Mouse (Mus musculus): ENCODE measurements around the gene Itga3.
A peak's percentile ranks its signal among the peaks of the same experiment; 100 is the strongest.

Gene Itga3

DNA sequence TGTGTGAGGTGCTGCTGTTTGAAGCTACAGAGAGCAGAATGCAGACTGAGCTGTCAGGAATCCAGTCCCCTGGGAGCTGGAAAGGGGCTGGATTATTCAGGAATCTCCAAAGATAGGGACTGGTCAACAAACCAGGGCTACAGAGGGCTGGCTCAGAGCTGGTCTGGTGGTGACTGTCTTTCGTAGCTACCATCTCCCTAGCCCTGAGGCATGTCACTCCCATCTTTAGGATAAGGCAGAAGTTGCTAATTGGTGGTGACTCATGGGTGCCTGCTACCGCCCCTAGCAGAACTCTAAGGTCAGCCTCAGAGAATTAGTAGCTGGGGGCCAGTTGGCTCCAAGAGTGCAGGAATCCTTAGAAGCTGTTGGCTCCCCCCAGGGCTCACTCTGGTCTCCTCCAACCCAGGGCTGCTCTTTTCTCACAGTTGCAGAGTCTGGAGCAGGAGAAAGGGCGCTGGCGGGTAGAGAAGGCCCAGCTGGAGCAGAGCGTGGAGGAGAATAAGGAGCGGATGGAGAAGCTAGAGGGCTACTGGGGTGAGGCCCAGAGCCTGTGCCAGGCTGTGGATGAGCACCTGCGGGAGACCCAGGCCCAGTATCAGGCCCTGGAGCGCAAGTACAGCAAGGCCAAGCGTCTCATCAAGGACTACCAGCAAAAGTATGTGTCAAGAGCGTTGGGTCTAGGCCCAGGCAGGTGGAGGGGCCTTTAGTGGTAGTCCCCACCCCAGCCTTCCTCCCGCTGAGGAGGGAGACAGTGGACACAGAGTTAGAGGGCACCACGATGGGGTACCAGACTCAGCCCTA is 72.3 kb downstream of the Itga3 start:
- no peak for DNase-seq (ENCODE audit: low spot score in 2 of 2)

GRCm38 (mm10) chr11:95002705-95003104 is 73.9 kb downstream of the Itga3 start:
- DNase-seq (ENCODE audit: low spot score in 2 of 2): peak in 1 of 2 experiments; percentile 52

DNA sequence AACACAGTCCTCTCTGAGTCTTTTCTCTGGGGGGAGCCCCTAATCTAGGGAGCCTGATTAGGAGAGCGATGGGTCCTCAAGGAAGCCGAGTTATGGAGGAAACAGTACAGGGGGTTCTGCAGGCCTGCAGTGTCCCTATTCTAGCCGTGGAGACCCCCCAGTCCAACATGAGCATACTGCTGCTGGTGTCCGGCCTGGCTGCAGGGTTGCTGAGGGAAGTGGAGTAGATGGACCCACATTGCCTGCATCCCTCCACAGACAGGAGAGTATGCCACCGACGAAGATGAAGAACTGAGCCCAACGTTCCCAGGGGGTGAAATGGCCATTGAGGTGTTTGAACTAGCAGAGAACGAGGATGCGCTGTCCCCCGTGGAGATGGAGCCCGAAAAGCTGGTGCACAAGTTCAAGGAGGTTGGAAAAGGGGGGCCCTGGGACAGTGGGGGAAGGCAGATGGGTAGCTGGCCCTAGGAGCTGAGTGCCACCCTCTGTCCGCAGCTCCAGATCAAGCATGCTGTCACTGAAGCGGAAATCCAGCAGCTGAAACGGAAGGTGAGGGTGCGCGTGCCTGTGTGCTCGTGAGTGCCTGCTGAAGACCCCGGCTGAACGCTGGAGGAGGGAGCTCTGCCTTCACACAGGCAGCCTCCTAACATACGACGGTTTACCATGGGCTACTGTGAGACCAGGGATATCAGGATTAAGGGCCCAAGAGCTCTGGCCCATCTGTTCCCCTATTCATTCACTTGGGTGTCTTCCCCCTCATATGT is 74.8 kb downstream of the Itga3 start:
- no peak for DNase-seq (ENCODE audit: low spot score in 2 of 2)

- no peak for DNase-seq (ENCODE audit: low spot score in 2 of 2)
Observed at GRCm38 (mm10) chr11:95001058-95001457, 75.5 kb downstream of the Itga3 start.

GRCm38 (mm10) chr11:95000548-95000947 is 76.1 kb downstream of the Itga3 start:
- no peak for DNase-seq (ENCODE audit: low spot score in 2 of 2)

- DNase-seq (ENCODE audit: low spot score in 2 of 2): no peak
Observed at GRCm38 (mm10) chr11:95000128-95000527, 76.5 kb downstream of the Itga3 start.

GRCm38 (mm10) chr11:94998041-94998531 is 78.5 kb downstream of the Itga3 start:
- peak; percentile 70 to 71 for DNase-seq (ENCODE audit: low spot score in 2 of 2)

DNA sequence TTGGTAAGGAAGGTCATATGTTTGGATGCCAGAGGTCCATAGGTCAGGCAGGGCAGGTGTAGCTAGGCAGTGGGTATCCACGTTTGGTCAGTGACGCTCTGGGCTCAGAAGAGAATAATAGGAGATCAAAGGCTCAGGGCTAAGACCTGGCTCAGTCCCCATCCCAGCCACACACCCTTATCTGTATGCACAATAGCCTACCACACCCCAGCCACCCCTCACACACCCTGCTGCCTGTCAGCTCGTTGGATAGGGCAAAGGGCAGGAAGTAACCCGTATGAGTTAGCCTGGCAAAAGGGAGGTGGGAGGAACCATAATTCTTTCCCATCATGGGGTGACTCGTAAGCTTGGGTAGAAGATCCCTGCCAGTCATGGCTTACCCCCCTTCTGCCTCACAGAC is 79.0 kb downstream of the Itga3 start:
- DNase-seq (ENCODE audit: low spot score in 2 of 2): no peak

DNA sequence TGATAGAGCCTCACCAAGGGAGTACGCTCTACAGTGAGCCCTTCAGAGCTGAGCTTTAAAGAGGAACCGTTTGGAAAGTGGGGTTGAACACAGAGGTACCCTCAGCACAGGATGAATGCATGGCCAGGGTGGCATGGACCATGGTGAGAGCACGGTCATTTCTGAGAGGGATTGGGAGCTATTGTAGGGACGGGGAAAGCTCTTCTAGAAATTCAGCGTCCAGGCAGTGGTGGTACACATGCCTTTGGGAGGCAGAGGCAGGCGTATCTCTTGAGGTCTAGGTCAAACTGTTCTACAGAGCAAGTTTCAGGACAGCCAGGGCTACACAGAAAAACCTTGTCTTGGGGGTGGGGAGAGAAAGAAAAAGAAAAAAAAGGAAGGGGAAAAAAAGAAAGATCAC is 79.6 kb downstream of the Itga3 start:
- DNase-seq (ENCODE audit: low spot score in 2 of 2): no peak

DNA sequence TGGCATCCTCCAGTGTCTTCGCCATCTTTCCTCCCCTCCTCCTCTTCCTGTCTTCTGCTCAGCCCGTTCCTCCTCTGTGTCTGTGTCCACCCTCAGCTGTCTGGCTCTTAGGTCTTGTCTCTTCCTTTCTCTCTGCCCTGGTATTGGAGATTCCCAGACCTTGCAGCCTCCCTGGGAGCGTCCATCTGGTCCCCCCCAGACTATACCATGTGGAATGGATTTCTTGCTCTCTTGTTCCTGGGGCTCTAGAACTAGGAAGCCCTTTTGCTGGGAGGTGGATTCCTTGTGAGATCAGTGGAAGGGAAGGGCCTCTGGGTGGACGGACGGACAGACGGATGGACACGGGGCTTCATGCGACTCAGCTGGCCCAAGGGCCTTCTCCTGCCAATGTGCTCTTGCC is 80.5 kb downstream of the Itga3 start:
- no peak for DNase-seq (ENCODE audit: low spot score in 2 of 2)

DNA sequence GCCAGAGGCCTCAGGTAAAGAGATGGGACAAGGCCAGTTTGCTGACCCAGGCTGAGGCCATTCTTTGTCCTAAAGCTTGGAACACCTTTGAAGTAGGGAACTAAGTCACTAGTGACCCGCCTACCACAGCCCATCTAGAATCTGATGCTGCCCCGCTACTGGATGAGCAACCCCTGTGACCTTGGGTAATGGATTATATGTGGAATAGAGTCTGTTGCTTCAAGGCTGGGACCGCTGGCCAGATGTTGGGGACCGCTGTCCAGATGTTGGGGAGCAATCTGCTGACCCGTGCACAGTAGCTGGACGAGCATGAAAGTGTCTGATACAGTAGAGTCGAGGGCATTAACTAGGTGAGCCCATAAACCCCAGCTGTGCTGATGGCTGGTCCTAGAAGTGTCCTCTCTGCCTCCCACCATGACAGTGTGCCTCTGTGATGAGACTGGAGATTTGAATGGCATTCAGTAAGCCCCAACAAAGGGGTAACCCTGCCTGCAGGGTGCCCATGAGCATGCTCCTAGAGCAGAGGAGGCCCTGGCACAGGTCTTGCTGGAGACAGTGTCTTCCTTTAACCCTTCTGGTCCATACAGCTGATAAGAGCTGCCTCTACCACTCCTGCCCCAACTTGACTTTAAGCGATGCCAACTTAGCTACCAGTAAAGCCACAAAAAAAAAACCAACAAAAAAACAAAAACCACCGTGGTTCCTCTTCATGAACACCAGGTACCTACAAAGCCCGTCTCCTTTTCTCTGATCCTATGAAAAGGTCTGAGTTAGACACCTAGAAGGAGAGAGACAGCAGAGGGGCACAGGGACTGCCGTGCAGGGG is 81.4 kb downstream of the Itga3 start:
- no peak for DNase-seq (ENCODE audit: low spot score in 2 of 2)

Data from right cerebral cortex, postnatal 36 days (tissue).